Mouse (Mus musculus) MEL (cell line): ENCODE measurements around the gene Hlcs. TPM values are rescaled to one million over a fixed set of nuclear protein-coding genes. Genes with fewer than 3 reads are reported as not detected.

ENCODE experiments used
- DNase-seq: peaks from one replicate; pipeline ENCODE4 v3.0.0; 2011; ENCODE audit warnings: low read depth, low spot score
- H3K27ac ChIP-seq: 2 replicates; pipeline ENCODE4 v1.5.1; 2012; ENCODE audit warnings: low read depth, mild to moderate bottlenecking, control low read depth, low read length, moderate library complexity; ENCODE audit not compliant: control insufficient read depth
- H3K27me3 ChIP-seq, 2 experiments: fragments of 150-350 bp in 1 of 2; sonication (generic) in 1 of 2; 2 replicates each; pipeline ENCODE4 v1.6.1; 2012; ENCODE audit warnings: low read length in 2 of 2, mild to moderate bottlenecking in 2 of 2, improper control_type of control experiment in 1 of 2, moderate library complexity in 1 of 2; ENCODE audit not compliant: insufficient read depth in 2 of 2, control insufficient read depth in 1 of 2
- H3K36me3 ChIP-seq, 2 experiments: 2 replicates each; pipeline ENCODE4 v1.6.1; 2012 to 2014; ENCODE audit warnings: low read length in 2 of 2, improper control_type of control experiment in 1 of 2, inconsistent platforms in 1 of 2, mild to moderate bottlenecking in 1 of 2; ENCODE audit not compliant: insufficient read depth in 2 of 2, control insufficient read depth in 1 of 2
- H3K4me1 ChIP-seq, 2 experiments: fragments of 150-350 bp in 1 of 2; sonication (generic) in 1 of 2; 2 replicates each; pipeline ENCODE4 v1.6.1; 2012; ENCODE audit warnings: low read length in 2 of 2, improper control_type of control experiment in 1 of 2, mild to moderate bottlenecking in 1 of 2; ENCODE audit not compliant: insufficient read depth in 2 of 2, control insufficient read depth in 1 of 2
- H3K4me3 ChIP-seq, 2 experiments: fragments of 150-350 bp in 1 of 2; sonication (generic) in 1 of 2; 2 replicates each; pipeline ENCODE4 v1.5.1; 2012; ENCODE audit warnings: low read depth in 2 of 2, low read length in 2 of 2, mild to moderate bottlenecking in 2 of 2, moderate library complexity in 2 of 2, control low read depth in 1 of 2, improper control_type of control experiment in 1 of 2; ENCODE audit not compliant: control insufficient read depth in 1 of 2, insufficient read depth in 1 of 2
- H3K79me2 ChIP-seq: 2 replicates; pipeline ENCODE4 v1.6.1; 2012; ENCODE audit warnings: mild to moderate bottlenecking, low read length, moderate library complexity; ENCODE audit not compliant: control insufficient read depth, poor library complexity, insufficient read depth
- H3K9ac ChIP-seq: 2 replicates; pipeline ENCODE4 v1.6.1; 2012; ENCODE audit warnings: low read depth, mild to moderate bottlenecking, control low read depth, low read length, moderate library complexity; ENCODE audit not compliant: control insufficient read depth, poor library complexity, severe bottlenecking
- H3K9me3 ChIP-seq: fragments of 150-350 bp; sonication (generic); replicated peaks from 2 replicates; pipeline ENCODE4 v1.6.1; 2012; ENCODE audit warnings: mild to moderate bottlenecking, low read length, improper control_type of control experiment, moderate library complexity; ENCODE audit not compliant: insufficient read depth
- BHLHE40 ChIP-seq: IDR thresholded peaks from 2 replicates; pipeline ENCODE4 v1.6.1; 2012; ENCODE audit warnings: low read depth, mild to moderate bottlenecking, inconsistent platforms, low read length, improper control_type of control experiment, borderline replicate concordance
- CHD1 ChIP-seq: IDR thresholded peaks from 2 replicates; pipeline ENCODE4 v1.6.1; 2012; ENCODE audit warnings: low read depth, mild to moderate bottlenecking, inconsistent platforms, low read length, improper control_type of control experiment
- CTCF ChIP-seq, 3 experiments: IDR thresholded peaks in 2 of 3; conservative IDR thresholded peaks in 1 of 3; 2 replicates each; pipeline ENCODE4 v1.5.1; 2011 to 2012; ENCODE audit warnings: low read length in 3 of 3, low read depth in 2 of 3, mild to moderate bottlenecking in 2 of 3, improper control_type of control experiment in 1 of 3, inconsistent platforms in 1 of 3, mixed read lengths in 1 of 3, moderate library complexity in 1 of 3; ENCODE audit not compliant: control insufficient read depth in 1 of 3, insufficient read depth in 1 of 3, poor library complexity in 1 of 3, severe bottlenecking in 1 of 3
- E2F4 ChIP-seq: IDR thresholded peaks from 2 replicates; pipeline ENCODE4 v1.6.1; 2011; ENCODE audit warnings: low read depth, low read length, improper control_type of control experiment, borderline replicate concordance
- ETS1 ChIP-seq: IDR thresholded peaks from 2 replicates; pipeline ENCODE4 v1.6.1; 2012; ENCODE audit warnings: low read depth, mild to moderate bottlenecking, inconsistent platforms, low read length, improper control_type of control experiment, moderate library complexity
- GABPA ChIP-seq: IDR thresholded peaks from 2 replicates; pipeline ENCODE4 v1.6.1; 2012; ENCODE audit warnings: low read depth, mild to moderate bottlenecking, inconsistent platforms, low read length, improper control_type of control experiment, moderate library complexity
- KAT2A ChIP-seq: conservative IDR thresholded peaks from 2 replicates; pipeline ENCODE4 v1.6.1; 2012; ENCODE audit warnings: low read depth, low read length, improper control_type of control experiment, inconsistent platforms
- MAZ ChIP-seq: IDR thresholded peaks from 2 replicates; pipeline ENCODE4 v1.6.1; 2012; ENCODE audit warnings: low read depth, mild to moderate bottlenecking, inconsistent platforms, low read length, improper control_type of control experiment
- MEF2A ChIP-seq: IDR thresholded peaks from 2 replicates; pipeline ENCODE4 v1.6.1; 2014; ENCODE audit warnings: low read depth, mild to moderate bottlenecking, inconsistent platforms, low read length, improper control_type of control experiment; ENCODE audit not compliant: poor library complexity, insufficient replicate concordance, severe bottlenecking; ENCODE audit errors: extremely low read depth
- POLR2AphosphoS2 ChIP-seq: IDR thresholded peaks from 2 replicates; pipeline ENCODE4 v1.6.1; 2011; ENCODE audit warnings: low read length, improper control_type of control experiment
- POLR2AphosphoS5 ChIP-seq: IDR thresholded peaks from 2 replicates; pipeline ENCODE4 v1.6.1; 2012; ENCODE audit warnings: low read depth, borderline replicate concordance, mild to moderate bottlenecking, inconsistent platforms, low read length, moderate library complexity, mixed read lengths
- RAD21 ChIP-seq: IDR thresholded peaks from 2 replicates; pipeline ENCODE4 v1.6.1; 2011; ENCODE audit warnings: mild to moderate bottlenecking, low read depth, low read length, improper control_type of control experiment
- SIN3A ChIP-seq: IDR thresholded peaks from 2 replicates; pipeline ENCODE4 v1.6.1; 2012; ENCODE audit warnings: low read length, improper control_type of control experiment, inconsistent platforms
- SMC3 ChIP-seq: IDR thresholded peaks from 2 replicates; pipeline ENCODE4 v1.6.1; 2011; ENCODE audit warnings: low read depth, low read length, improper control_type of control experiment
- TAL1 ChIP-seq: IDR thresholded peaks from 2 replicates; pipeline ENCODE4 v1.6.1; 2012; ENCODE audit warnings: mild to moderate bottlenecking, inconsistent platforms, low read length, moderate library complexity, mixed read lengths
- USF1 ChIP-seq: IDR thresholded peaks from 2 replicates; pipeline ENCODE4 v1.6.1; 2014; ENCODE audit warnings: low read depth, mild to moderate bottlenecking, inconsistent platforms, low read length, improper control_type of control experiment, moderate library complexity
- ZC3H11A ChIP-seq: IDR thresholded peaks from 2 replicates; pipeline ENCODE4 v1.6.1; 2012; ENCODE audit warnings: low read depth, mild to moderate bottlenecking, inconsistent platforms, low read length, improper control_type of control experiment
- ZMIZ1 ChIP-seq: IDR thresholded peaks from 2 replicates; pipeline ENCODE4 v1.6.1; 2012; ENCODE audit warnings: low read depth, mild to moderate bottlenecking, inconsistent platforms, low read length, improper control_type of control experiment, moderate library complexity
- polyA plus RNA-seq, 2 experiments: library from polyadenylated mRNA; stranded (reverse) in 1 of 2; unstranded in 1 of 2; fragments of >175 nt in 1 of 2; fragments of >200 nt in 1 of 2; gene quantifications; 2 replicates each; pipeline versions ENCODE4 v1.2.1 to v1.2.4; 2012; ENCODE audit warnings: low replicate concordance in 2 of 2, low read depth in 1 of 2; ENCODE audit not compliant: insufficient read length in 2 of 2, insufficient read depth in 1 of 2, missing spikeins in 1 of 2
- total RNA-seq: library from RNA; depleted of rRNA; stranded (reverse); fragments of 300-350 nt; gene quantifications from 2 replicates; pipeline ENCODE4 v1.2.3, GENCODE M21; 2012

The Hlcs gene
- total and polyA plus RNA-seq, 3 experiments: 3.3 to 6.4 TPM; not detected in 1

DNA sequence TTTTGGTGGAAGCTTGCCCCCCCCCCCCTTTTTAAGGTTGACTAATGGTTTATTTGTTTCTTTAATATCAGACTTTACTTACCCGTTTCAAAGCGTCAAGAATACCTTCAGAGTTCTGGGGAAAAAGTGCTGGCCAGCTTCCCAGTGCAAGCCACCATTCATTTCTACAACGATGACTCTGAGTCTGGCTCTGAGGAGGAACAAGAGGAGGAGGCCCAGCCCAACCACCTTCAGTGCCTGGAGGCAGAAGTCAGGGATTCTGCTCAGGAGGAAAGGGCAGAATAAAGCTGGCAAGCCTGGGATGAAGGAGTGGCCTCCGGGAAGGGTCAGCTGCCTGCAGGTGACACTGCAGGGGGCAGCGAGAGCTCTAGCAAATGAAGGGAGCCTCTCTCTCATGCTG lies 22.3 kb upstream of the Hlcs start:
- Histone ChIP-seq H3K36me3 (peaks cover 0 to 7% of the 10 kb centered on the region in 2 experiments; a peak in 2 of 4 replicates), H3K27ac (no peak overlapping the region), H3K9me3 (no peaks in the 10 kb centered on the region), H3K9ac (no peak overlapping the region)
- no peak for DNase-seq
- TF ChIP-seq ZMIZ1: no peak
- no peak for TF ChIP-seq POLR2AphosphoS5
- TF ChIP-seq CHD1: no peak
- no peak for TF ChIP-seq USF1
- TF ChIP-seq E2F4: no peak
- TF ChIP-seq, all 39 proteins: peak for 0
- Histone ChIP-seq H3K4me1 (peaks cover 8 to 26% of the 10 kb centered on the region in 2 experiments), H3K4me3 (no peak overlapping the region), H3K79me2 (no peaks in the 10 kb centered on the region), H3K27me3 (no peaks in the 10 kb centered on the region)

DNA sequence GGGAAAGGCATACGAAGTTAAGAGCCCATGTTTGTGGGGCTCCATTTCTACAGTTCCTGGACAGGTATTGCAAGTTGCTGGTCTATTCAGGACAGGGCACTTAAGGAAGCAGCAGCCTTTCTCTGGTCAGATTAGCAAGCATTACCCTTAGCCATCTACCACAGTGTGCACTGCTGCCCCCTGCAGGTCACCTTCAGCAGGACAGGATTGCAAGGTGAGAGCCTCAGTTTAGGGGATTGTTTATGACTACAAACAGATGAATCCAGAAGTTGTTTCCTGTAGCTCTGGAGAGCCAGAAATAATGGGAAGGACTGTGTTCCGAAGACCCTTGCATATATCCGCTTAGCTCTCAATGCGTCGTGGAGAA lies 18.5 kb upstream of the Hlcs start:
- no peaks in the 10 kb centered on the region for H3K9me3 ChIP-seq
- H3K9ac ChIP-seq: peak overlapping the region; percentile 38
- H3K4me3 ChIP-seq: no peak overlapping the region
- no peaks in the 10 kb centered on the region for H3K79me2 ChIP-seq
- no peaks in the 10 kb centered on the region for H3K27me3 ChIP-seq
- DNase-seq: peak; percentile 88
- peak overlapping the region; percentile 72 for H3K27ac ChIP-seq
- H3K4me1 ChIP-seq: peaks cover 16 to 33% of the 10 kb centered on the region in 2 experiments
- H3K36me3 ChIP-seq: peaks cover 0 to 16% of the 10 kb centered on the region in 2 experiments; a peak in 2 of 4 replicates
- no peak for TF ChIP-seq TAL1
- TF ChIP-seq ZC3H11A: peak; percentile 56
- no peak for TF ChIP-seq ETS1
- TF ChIP-seq CTCF (IDR thresholded peaks at IDR 0.05 in 2 of 3, conservative IDR thresholded peaks at IDR 0.05 in 1 of 3; ENCODE audit: control insufficient read depth in 1 of 3, insufficient read depth in 1 of 3, low read depth in 2 of 3, low read length in 3 of 3, poor library complexity in 1 of 3, severe bottlenecking in 1 of 3): peak; percentile 87 to 98 (median 92)
- TF ChIP-seq POLR2AphosphoS2: no peak
- TF ChIP-seq MEF2A: no peak
- no peak for TF ChIP-seq BHLHE40
- peak; percentile 83 for TF ChIP-seq SMC3
- peak; percentile 73 for TF ChIP-seq RAD21
- no peak for TF ChIP-seq MAZ
- TF ChIP-seq GABPA: no peak
- no peak for TF ChIP-seq SIN3A
- TF ChIP-seq KAT2A: no peak
- no peak for TF ChIP-seq E2F4
